Mouse (Mus musculus): ENCODE measurements around the gene Kcne3.

Kcne3 gene

GRCm38 (mm10) chr7:100176269-100176668, at the start of gene Kcne3:
Gene Kcne3, plus strand, starts transcription at chr7:100176502.
- peak; percentile 24 for DNase-seq (ENCODE audit: low read depth, low spot score)

GRCm38 (mm10) chr7:100126514-100126913, 49.8 kb upstream of the Kcne3 start:
- no peak for DNase-seq (ENCODE audit: low read depth, low spot score)

DNA sequence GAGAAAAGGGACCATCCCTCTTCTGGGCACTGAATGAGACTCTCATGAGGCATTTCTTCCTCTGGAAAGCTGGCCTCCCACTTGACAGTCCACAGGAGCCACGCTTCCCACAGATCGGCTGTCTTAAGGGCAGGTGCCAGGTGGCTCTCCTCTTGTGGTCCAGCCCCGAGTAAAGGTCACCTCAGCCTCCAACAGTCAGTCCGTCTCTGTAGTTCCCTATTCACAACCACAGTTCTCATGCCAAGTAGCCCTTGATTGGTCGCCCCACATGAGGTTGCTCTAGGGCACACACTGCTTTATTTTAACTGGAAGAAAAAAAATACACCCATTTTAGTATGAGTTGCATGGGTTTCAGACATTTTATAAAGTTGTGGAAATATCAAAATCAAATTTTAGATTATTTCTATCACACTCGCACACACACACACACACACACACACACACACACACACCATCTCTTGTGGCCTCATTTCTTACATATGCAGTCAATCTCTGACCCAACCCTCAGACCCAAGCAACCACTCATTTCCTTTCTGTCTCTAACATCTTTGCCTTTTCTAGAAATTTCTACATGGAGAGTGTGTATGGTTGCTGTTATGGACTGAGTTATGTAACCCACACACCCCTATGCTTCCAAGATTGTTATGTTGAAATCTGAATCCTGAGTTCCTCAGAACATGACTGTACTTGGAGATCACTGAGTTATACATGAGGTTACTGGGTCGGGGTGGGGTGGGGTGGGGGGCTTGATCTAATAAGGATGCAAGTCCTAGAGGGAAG, 47.9 kb upstream of the Kcne3 start:
- no peak for DNase-seq (ENCODE audit: low read depth, low spot score)

DNA sequence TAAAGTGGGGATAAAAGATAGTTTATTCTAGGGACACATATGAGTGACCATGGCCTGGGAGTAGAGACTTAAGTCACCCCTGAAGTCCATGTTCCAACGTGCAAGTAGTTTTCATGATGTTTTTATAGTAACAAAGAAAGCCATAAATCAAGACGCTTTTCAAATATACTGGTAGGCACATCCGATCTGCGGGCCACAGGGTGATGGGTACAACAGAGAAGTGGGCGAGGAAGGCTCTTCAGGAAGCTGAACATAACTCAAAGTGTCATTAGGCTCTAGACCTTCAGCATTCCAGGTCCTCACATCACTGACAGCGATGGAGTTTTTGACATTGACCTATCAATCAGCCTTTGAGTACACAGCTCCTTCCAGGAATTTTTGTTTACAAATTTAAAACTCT, 45.7 kb upstream of the Kcne3 start:
- no peak for DNase-seq (ENCODE audit: low read depth, low spot score)

DNA sequence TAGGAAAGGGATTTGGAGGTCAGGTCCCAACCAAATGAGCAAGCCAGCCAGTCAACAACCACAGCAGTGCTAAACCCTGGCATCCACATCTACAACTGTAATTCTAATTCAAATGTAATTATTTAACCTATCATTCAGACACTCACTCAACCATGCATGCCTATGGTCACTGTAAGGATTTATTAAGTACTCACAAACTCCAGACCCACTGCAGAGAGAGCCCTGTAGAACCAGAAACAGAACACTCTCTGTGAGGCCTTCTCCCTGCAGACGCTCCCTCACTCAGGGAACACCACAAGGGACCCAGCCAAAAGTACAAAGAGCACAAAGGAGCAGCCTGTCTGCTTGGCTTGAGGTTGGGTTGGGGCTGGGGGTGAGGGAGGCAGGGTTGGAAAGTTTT, 43.9 kb upstream of the Kcne3 start:
- DNase-seq (ENCODE audit: low read depth, low spot score), result no peak

DNA sequence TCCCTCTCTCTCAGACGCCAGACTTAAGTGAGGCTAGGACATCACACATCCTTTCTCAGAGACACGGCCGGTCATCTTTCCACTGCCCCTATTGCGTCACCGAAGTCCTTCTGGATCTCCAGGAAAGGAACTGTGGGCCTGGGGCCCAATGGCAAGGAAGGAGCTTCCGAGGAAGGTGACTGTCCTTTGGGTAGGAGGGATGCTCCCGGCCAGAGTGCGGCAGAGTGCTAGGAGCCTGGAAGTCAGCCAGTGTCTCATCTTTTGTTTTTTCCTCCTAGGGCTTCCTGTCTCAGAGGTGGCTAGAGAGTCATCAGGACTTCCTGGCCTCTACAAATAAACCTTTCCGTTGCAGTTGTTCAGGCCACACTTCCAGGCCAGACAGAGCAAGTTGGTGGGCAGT, 39.3 kb upstream of the Kcne3 start:
- DNase-seq (ENCODE audit: low read depth, low spot score), result no peak

DNA sequence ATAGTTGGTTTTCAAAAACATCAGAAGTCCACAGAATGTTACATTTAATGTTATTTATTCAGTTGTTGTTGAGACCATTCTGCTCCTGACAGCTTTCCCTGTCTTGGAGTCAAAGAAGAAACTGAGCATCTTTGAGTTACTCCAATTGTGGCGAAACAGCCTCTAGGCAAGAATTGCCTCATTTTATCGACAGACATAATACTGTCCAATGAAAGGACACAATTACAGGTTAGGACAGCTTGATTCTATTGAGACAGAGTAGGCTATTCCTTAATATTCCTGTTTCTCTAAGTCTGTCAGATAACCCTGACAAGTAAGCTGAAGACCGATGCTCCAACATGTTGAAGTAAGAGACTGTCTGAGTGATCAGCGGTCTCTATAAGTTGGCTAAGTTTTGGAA, 38.2 kb upstream of the Kcne3 start:
- no peak for DNase-seq (ENCODE audit: low read depth, low spot score)

DNA sequence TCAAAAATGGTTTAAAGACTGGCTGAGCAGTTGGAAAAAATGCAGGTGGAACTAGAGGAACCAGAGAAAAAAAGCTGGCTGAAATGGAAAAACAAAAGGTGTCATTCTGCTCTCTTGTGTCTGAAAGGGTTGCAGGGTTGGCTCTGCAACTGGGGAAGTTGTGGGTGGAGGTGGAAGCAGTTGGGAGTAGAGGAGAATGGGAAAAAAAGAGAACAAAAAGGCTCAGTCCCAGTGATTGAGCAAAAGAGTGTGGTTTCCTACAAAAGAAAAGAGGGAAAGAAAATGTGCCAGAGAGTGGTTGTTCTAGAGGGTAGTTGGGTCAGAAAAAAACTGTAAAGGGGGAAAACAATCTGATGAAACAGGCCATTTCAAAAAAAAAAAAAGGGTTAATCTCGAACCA, 35.7 kb upstream of the Kcne3 start:
- no peak for DNase-seq (ENCODE audit: low read depth, low spot score)

DNA sequence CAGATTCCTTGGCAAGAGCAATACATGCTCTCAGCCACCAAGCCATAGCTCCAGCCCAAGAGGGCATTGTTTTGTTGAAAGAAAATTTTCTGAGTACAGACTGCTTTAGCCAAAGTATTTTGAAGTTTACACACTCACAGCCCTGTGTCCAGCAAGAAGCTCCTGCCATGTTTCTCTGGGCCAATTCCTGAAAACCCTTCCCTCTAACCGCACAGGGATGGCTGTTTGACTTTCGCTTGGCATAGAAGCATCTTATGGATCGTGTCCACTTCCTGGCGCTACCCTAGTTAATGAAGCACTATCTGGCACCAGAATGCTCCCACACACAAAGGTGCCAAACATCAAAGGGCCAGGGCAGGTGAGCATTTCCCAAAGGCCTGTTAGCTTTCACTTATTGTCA, 27.7 kb upstream of the Kcne3 start:
- no peak for DNase-seq (ENCODE audit: low read depth, low spot score)

DNA sequence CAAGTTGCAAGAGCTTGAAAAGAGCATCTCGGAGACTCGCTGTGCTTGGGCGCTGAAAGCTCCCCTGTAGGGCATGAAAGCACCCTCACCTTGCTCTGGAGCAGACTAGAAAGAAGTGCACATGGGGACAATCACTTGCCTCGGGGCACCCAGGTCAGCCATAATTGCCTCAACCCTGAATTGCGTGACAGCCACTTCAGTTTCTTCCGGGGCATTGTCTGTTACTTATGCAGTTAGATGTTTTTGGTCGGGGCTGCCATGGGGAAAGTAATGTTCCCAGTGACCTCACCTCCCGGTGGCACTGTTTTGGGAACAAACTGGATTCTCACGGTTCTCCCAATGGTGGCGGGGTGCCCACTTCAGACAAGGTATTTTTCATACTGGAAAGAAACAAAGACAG, 26.2 kb upstream of the Kcne3 start:
- no peak for DNase-seq (ENCODE audit: low read depth, low spot score)

DNA sequence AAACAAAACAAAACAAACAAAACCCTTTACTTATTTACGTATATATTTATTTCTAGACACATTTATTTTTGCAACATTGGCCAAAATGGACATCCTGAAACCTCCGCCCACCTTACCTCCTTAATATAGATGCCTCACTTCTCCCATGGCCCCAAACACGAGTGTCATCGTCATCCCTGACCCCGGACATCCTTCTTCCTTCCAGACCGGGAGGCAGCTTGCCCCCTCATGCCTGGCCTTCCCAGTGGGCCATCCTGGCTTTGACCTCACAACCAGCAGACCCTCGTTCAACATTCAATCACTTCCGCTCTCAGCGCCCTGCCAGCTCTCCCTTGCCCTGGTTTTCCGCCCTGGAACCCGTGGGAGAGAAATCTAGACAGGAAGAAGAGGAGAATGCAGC, 25.7 kb upstream of the Kcne3 start:
- DNase-seq (ENCODE audit: low read depth, low spot score), result no peak

- no peak for DNase-seq (ENCODE audit: low read depth, low spot score)
These were observed 18.6 kb upstream of the Kcne3 start for GRCm38 (mm10) chr7:100157669-100158068.

DNA sequence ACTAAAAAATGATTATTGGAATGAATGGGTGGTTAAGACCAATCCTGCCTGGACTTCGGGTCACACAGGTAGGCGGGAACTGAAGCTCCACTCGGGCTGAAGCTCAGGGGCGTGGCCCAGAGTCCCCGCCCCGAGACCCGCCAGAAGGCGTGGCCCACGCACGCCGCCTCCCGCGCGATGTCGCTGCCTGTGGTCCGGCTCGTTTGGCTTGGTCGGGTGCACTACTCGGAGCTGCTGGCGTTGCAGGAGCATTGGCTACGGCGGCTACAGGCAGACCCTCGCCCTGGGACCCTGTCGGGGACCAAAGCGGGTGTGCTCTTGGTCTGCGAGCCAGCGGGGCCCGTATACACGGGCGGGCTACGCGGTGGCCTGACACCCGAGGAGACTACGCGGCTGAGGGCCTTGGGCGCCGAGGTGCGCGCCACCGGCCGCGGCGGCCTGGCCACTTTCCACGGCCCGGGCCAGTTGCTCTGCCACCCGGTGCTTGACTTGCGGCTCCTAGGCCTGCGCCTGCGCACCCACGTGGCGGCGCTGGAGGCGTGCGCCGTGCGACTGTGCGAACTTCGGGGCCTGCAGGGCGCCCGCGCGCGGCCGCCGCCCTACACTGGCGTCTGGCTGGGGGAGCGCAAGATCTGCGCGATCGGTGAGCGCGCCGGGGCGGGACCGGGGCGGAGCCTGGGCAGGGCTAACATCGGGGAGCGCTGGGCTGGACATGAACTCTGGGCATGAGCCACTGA, 17.0 kb upstream of the Kcne3 start, which contains the start of gene Lipt2:
TSS of gene Lipt2 (plus strand) at position 173 of the 737 bp plus-strand sequence.
- peak; percentile 93 for DNase-seq (ENCODE audit: low read depth, low spot score)

GRCm38 (mm10) chr7:100160006-100160405, 16.3 kb upstream of the Kcne3 start:
- no peak for DNase-seq (ENCODE audit: low read depth, low spot score)

DNA sequence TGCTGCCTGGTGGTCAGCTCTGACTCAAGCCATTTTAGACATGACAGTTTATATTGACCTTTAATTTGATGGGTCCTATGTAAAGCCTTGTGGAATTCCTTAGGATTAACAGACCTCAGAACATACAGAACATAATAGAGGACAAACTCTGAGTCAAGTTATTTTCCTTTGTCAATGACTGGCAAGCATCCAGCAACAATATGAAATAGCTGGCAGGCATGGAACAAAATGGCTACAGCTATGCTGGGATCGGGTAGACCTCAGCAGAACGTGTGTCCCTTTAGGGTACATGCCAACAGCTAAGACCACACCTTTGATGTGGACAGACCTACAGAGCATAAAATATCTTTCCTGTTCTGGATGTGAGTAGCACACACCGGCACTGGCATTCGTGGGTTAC, 12.8 kb upstream of the Kcne3 start:
- DNase-seq (ENCODE audit: low read depth, low spot score), result no peak

DNA sequence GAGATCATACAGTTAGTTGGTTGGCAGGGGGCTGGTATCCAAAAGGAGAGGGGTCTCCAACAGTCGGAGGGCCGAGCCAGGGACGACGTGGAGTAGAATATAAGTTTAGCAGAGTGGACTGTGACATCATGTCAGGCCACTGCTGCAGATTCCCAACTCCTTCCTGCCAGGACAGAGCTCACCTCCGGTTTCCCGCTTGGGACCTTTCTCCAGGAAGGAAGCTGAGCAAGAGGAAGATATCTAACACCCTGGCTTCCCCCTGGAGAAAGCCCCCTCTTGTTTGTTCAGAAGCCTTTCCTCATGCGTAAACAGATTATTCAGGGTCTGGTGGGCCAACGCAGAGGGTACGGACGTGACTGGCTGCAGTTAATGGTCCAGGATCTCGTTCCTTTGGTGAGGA, 7.6 kb upstream of the Kcne3 start:
- no peak for DNase-seq (ENCODE audit: low read depth, low spot score)

- no peak for DNase-seq (ENCODE audit: low read depth, low spot score)
These were observed 5.5 kb upstream of the Kcne3 start for GRCm38 (mm10) chr7:100170756-100171155.

- DNase-seq (ENCODE audit: low read depth, low spot score), result no peak
These were observed 2.0 kb downstream of the Kcne3 start for GRCm38 (mm10) chr7:100178016-100178890.

DNA sequence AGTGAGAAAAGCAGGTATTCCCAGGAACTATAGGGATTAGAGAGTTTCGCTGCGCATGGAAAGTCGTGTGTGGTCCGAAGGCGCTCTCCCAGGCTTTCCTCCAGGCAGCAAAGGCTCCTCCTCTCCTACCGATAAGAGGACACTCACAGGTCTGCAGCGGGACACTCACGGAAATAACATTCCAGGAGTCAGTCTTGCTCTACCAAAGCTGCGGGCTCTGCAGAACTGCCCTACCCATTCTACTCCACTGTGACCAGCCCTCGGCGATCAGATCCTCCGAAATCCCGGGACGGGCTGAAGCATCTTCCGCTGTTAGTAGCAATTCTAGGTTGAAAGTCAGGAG, 2.6 kb downstream of the Kcne3 start:
- no peak for DNase-seq (ENCODE audit: low read depth, low spot score)

DNA sequence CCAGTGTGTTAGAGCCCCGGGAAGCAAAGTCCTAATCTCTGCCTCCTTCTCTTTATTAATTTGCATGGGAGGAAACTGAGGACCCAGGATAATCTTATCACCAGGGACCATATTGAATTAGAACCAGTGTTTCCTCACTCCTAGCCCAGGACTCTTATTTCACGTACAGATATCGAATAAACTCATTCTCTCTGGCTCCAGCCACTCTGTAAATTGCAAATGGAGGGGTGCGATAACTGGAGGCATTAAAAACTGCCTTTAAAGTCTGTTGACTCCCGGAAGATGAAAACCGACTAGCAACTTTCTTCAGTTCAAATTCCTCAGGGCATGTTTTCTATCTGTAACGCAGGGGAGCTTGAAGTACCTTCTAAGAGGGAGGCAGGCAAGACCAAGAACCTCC, 3.1 kb downstream of the Kcne3 start:
- DNase-seq (ENCODE audit: low read depth, low spot score), result no peak

DNA sequence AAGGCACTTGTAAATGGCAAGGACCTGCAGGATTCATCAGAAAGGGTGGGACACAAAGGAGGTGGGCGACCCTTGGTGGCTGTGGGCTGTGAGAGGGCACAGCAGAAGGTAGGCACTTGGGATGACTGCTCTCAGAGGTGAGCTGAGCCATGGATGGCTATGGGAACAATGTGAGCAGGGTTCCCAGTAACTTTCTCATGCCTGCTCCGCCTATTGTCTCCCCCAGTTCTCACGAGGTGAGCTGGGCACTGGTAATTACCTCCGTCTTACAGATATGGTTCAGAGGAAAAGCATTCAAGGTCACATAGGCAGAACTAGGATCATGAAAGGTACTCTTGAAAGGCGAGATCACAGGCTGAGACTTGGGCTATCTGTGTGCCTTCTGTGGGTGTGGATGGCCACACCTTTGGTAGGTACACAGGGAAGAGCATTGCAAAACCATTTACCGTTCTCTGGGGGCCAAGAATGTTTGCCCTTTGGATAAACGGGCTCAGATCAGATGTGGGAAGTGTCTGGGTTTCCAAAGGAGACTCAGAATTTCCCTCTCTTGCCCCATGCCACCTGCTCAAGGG, 3.6 kb downstream of the Kcne3 start:
- no peak for DNase-seq (ENCODE audit: low read depth, low spot score)

- no peak for DNase-seq (ENCODE audit: low read depth, low spot score)
These were observed 4.9 kb downstream of the Kcne3 start for GRCm38 (mm10) chr7:100181176-100181575.

Data from A20 (cell line).